Mouse (Mus musculus) embryonic facial prominence, embryonic 12.5 days (tissue): Measurements from ENCODE around the gene Ankzf1. TPM values are rescaled to one million over a fixed set of nuclear protein-coding genes. Genes with fewer than 3 reads are reported as not detected.

Experiments
- ATAC-seq: fragments of 200-750 bp; cut with Nextera tagmentation; 2 replicates; pipeline ENCODE4 v1.8.0; 2017; ENCODE audit not compliant: insufficient number of reproducible peaks, insufficient read depth, low FRiP score, low TSS enrichment
- H3K27ac ChIP-seq: fragments of 300-500 bp; sonication (generic); 2 replicates; pipeline ENCODE4 v1.5.1; 2016; ENCODE audit warnings: mild to moderate bottlenecking
- H3K27me3 ChIP-seq: fragments of 300-500 bp; sonication (generic); 2 replicates; pipeline ENCODE4 v1.6.1; 2016; ENCODE audit warnings: mild to moderate bottlenecking, moderate library complexity
- H3K36me3 ChIP-seq: fragments of 300-500 bp; sonication (generic); 2 replicates; pipeline ENCODE4 v1.6.1; 2016; ENCODE audit warnings: mild to moderate bottlenecking
- H3K4me1 ChIP-seq: fragments of 300-500 bp; sonication (generic); 2 replicates; pipeline ENCODE4 v1.6.1; 2016
- H3K4me2 ChIP-seq: fragments of 300-500 bp; sonication (generic); replicated peaks from 2 replicates; pipeline ENCODE4 v1.6.1; 2016; ENCODE audit warnings: mild to moderate bottlenecking, moderate library complexity
- H3K4me3 ChIP-seq: fragments of 300-500 bp; sonication (generic); 2 replicates; pipeline ENCODE4 v1.5.1; 2016; ENCODE audit warnings: mild to moderate bottlenecking
- H3K9ac ChIP-seq: fragments of 300-500 bp; sonication (generic); 2 replicates; pipeline ENCODE4 v1.6.1; 2016; ENCODE audit warnings: mild to moderate bottlenecking, moderate library complexity
- H3K9me3 ChIP-seq: fragments of 300-500 bp; sonication (generic); 2 replicates; pipeline ENCODE4 v1.6.1; 2016; ENCODE audit warnings: mild to moderate bottlenecking, moderate library complexity
- WGBS: fragments of 180-500 bp; shearing (Covaris S2); methylation state at CpG from one replicate; pipeline ENCODE4 v1.1.7; 2016; 5-methylcytosine and 5-hydroxymethylcytosine counted together
- polyA plus RNA-seq: library from polyadenylated mRNA; unstranded; fragments of >200 nt; fragmentation: Nextera tagmentation; extraction: Ambion mirVana; gene quantifications from 2 replicates; pipeline ENCODE4 v1.2.1, GENCODE M21; 2016

The Ankzf1 gene
- 27.6 and 31.5 TPM in 2 replicates for polyA plus RNA-seq

DNA sequence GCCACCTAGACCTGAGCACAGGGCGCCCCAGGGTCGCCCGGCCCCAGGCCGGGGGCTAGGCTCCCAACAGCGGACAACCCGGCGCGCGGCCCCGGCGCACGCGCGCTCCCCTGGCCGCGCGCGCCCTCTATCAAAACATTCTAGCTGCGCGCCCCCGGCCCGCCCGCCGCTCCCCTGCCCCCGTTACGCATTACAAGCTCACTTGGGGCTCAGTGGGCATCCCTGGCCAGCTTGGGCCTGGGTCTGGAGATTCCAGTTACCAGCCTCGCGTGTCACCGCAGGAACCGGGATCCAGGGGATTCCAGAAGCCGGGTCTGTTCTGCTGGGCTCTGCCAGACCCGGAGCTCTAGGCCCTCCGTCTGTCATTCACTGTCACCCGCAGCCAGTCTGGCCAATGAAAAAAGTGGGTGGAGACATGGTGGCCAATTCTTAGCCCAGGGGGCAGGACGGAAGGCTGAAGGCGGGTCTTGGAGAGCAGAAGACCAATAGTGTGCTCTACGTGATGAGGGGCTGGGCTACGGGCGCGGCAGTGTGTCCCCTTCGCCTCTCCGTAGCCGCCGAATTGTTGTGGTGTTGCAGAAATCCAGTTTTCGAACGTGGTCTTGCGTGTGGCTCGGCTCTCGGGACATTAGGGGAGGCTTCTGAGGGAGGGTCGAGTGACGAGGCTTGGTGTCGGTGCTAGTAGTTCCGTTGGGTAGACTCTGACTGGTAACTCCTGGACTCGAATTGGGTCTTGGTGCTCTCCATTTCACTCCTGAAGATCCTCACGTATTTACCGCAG is at the start of gene Ankzf1, which contains the start of gene Atg9a:
Ankzf1 (plus strand) TSS at position 530 of the 781 bp plus-strand sequence.
Atg9a (minus strand) TSS at position 575 of the 781 bp plus-strand sequence.
- H3K9me3 ChIP-seq = no peaks in the 10 kb centered on the region
- peak within 1 kb of the TSS; percentile 88 for H3K27ac ChIP-seq
- ATAC-seq = peak; percentile 99
- peaks cover 23% of the 10 kb centered on the region for H3K36me3 ChIP-seq
- 1% methylated on average over 56 of the region's 56 CpGs for WGBS
- no peaks in the 10 kb centered on the region for H3K27me3 ChIP-seq
- H3K4me1 ChIP-seq = peaks cover 17% of the 10 kb centered on the region
- peak within 1 kb of the TSS; percentile 82 for H3K9ac ChIP-seq
- peak within 1 kb of the TSS; percentile 65 for H3K4me3 ChIP-seq
- peak within 1 kb of the TSS; percentile 80 for H3K4me2 ChIP-seq

DNA sequence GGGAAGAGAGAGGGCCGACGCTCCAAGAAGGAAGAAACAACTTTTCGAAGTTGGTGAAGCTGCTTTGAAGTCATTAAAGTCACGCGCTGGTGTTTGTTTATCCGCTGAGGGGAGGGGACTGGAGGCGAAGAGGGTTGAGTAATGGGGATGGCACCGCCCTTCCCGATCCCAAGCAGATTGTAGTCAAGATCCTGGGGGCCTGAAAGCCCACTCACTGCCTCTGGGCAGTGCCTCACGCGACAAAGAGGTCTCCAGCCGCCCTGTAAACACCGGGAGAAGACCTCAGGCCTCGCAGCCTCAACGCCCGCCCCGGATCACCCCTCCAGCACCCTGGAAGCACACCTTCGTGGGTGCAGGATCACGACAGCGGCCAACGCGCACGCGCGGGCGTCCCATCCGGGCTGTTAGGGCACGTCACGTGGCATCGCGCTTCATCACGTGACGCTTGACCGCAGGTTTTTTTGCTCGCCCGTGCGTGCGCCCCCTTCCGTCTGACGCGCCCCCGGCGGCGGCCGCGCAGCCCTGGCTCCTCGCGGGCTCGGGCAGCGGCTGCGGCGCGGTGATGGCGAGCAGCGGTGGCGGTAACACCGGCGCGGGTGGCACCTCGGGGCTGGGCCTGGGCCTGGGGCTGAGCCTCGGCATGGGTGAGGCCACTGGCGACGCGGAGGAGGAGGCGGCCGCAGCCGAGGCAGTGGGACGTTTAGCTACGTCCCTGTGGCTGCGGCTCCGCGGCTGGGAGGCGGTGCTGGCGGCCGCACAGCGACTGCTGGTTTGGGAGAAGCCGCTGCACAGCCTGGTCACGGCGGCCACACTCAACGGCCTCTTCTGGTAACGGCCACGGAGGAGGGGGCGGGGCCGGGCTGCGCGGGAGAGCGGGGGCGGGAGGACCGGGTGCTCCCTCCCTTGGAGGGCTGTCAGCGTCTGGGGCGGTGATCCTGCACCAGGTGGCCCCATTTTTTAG is 49.4 kb upstream of the Ankzf1 start, which contains the start of the genes Cnppd1 and Retreg2:
Cnppd1 (minus strand) TSS at position 411 of the 961 bp plus-strand sequence.
Retreg2 (plus strand) TSS at position 478 of the 961 bp plus-strand sequence.
- Histone ChIP-seq H3K9me3 (no peaks in the 10 kb centered on the region), H3K9ac (peak within 1 kb of the TSS; percentile 92), H3K4me3 (peak within 1 kb of the TSS; percentile 91), H3K27ac (peak within 1 kb of the TSS; percentile 97), H3K36me3 (peaks cover 54% of the 10 kb centered on the region), H3K4me2 (peak within 1 kb of the TSS; percentile 92), H3K27me3 (no peaks in the 10 kb centered on the region), H3K4me1 (peaks cover 15% of the 10 kb centered on the region)
- peak; percentile 83 for ATAC-seq
- under 1% methylated on average over 89 of the region's 91 CpGs for WGBS

DNA sequence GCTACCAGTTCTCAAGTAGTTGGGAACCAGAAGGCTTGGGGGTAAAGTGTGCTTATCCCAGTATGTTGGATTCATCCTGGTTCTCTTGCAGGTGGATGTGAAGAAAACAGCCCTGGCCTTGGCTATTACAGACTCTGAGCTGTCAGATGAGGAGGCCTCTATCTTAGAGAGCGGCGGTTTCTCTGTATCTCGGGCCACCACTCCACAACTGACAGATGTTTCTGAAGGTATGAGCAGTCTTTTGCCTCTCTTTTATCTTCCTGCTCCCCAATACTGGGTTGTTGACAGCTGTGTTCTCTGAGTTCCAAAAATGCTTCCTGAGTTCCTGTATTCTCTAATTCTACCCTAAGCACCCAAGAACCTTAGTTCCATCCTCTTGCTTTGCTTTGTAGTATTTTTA is 46.4 kb upstream of the Ankzf1 start:
- no peak overlapping the region for H3K4me3 ChIP-seq
- peaks cover 51% of the 10 kb centered on the region for H3K36me3 ChIP-seq
- no peak overlapping the region for H3K27ac ChIP-seq
- no peak for ATAC-seq
- H3K4me1 ChIP-seq = peaks cover 11% of the 10 kb centered on the region
- WGBS = 95% methylated on average over 3 of the region's 3 CpGs
- no peaks in the 10 kb centered on the region for H3K9me3 ChIP-seq
- no peaks in the 10 kb centered on the region for H3K27me3 ChIP-seq
- no peak overlapping the region for H3K9ac ChIP-seq
- H3K4me2 ChIP-seq = no peak overlapping the region

DNA sequence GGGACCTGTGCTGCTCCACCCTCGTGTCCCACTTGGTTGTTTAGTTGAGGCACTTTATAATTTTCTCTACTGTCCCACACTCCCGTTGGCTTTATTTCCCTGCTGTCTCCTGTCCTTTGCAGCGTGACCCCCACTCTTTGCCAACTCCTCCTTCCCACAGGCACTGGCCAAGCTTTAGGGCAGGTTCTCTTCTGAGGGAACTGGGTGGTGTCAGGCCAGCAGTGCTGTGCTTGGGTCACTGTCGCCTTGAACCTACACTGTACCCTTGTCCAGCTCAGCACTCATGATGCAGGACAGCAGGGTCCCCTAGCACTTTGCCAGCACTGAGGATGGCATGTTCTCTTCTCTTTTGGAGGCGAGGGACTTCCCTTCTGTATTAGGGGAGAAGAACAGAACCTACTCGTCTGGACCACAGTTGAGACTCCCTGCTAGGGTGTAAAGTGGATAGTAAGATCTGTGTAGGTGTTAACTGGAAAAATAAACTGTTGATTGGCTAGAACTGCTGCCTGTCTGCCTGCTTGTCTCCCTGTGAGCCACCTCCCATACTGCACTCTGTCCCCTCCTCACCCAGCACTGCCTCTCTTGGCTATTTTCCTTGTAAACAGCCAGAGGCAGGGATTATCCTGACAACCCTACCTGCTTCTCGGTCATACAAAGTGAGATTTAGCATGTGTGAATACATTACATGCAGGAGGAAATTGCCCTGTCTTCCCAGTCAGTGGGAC is 44.4 kb upstream of the Ankzf1 start:
- Histone ChIP-seq H3K36me3 (peaks cover 51% of the 10 kb centered on the region), H3K4me3 (no peak overlapping the region), H3K9ac (no peak overlapping the region), H3K27me3 (no peaks in the 10 kb centered on the region), H3K9me3 (no peaks in the 10 kb centered on the region), H3K4me1 (peaks cover 4% of the 10 kb centered on the region; the same call in 1 of the 2 replicates), H3K27ac (no peak overlapping the region), H3K4me2 (no peak overlapping the region)
- WGBS = 76% methylated on average over 7 of the region's 7 CpGs
- ATAC-seq = no peak

DNA sequence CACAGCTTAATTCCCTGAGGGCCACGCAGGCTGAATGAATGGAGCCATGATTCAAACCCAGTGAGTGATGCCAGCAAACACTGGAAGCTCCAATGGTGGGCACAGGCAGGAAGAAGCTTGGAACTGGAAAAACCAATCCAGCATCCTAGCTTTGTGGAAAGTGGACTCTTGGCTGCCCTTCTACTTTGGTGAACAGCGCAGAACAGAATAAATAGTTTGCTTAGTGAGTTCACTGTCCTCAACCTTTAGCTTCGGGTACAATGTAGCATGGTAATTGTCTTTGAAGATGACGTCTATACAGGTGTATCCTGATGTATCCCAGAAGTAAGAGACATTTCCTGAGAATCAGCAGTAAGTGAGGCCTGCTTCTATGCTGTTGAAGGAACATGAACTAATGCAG is 43.2 kb upstream of the Ankzf1 start:
- Histone ChIP-seq H3K4me3 (no peak overlapping the region), H3K4me1 (peaks cover 3% of the 10 kb centered on the region; the same call in 1 of the 2 replicates), H3K27ac (no peak overlapping the region), H3K4me2 (no peak overlapping the region), H3K9me3 (no peaks in the 10 kb centered on the region), H3K9ac (no peak overlapping the region), H3K36me3 (peaks cover 51% of the 10 kb centered on the region), H3K27me3 (no peaks in the 10 kb centered on the region)
- WGBS = 90% methylated on average over 4 of the region's 4 CpGs
- no peak for ATAC-seq

DNA sequence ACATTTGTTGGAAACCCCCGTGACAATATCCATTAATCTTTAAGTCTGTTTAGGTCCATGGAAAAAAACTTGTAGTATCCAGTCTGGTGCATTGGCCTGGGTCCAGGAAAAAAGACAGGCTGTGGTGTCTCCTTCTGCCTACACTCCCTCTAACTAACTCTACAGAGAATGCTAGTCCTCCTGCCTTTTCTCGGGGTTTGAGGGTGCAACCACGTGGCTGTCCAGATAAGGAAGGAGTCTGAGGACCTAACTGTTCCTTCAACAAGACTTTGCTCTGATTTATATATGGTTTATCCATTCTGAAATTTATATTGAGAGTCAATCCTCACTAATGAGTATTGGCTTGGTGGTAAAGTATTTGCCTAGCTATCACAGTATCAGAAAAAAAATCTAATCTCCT is 36.1 kb upstream of the Ankzf1 start:
- no peaks in the 10 kb centered on the region for H3K4me1 ChIP-seq
- H3K4me3 ChIP-seq = no peak overlapping the region
- H3K4me2 ChIP-seq = no peak overlapping the region
- no peaks in the 10 kb centered on the region for H3K36me3 ChIP-seq
- H3K9me3 ChIP-seq = no peaks in the 10 kb centered on the region
- 0 out of 2 replicates have a peak, but pooled peaks cover 3% of the 10 kb centered on the region for H3K27me3 ChIP-seq
- H3K9ac ChIP-seq = no peak overlapping the region
- no peak for ATAC-seq
- WGBS = 76% methylated on average over 3 of the region's 3 CpGs
- no peak overlapping the region for H3K27ac ChIP-seq

DNA sequence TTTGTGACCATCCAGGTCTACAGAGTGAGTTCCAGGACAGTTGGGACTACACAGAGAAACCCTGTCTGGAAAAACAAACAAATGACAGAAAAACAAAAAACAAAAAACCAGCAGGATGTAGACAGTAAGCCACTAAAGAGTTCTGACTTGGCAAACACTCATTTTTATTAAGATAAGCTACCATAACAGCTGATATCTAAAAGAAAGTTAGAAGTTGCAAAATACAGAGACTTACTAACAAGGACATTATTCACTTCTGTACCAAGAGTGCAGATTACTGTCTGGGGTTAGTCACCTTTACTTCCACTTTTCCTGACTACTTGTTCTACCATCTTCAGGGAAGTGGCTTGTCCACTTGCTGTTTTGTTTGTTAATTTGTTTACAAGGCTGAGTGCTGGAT is 33.0 kb upstream of the Ankzf1 start:
- H3K4me1 ChIP-seq = no peaks in the 10 kb centered on the region
- no peak overlapping the region for H3K4me2 ChIP-seq
- no peak for ATAC-seq
- H3K9me3 ChIP-seq = no peaks in the 10 kb centered on the region
- H3K27me3 ChIP-seq = 0 out of 2 replicates have a peak, but pooled peaks cover 3% of the 10 kb centered on the region
- no peak overlapping the region for H3K4me3 ChIP-seq
- no peaks in the 10 kb centered on the region for H3K36me3 ChIP-seq
- H3K27ac ChIP-seq = no peak overlapping the region
- no peak overlapping the region for H3K9ac ChIP-seq

DNA sequence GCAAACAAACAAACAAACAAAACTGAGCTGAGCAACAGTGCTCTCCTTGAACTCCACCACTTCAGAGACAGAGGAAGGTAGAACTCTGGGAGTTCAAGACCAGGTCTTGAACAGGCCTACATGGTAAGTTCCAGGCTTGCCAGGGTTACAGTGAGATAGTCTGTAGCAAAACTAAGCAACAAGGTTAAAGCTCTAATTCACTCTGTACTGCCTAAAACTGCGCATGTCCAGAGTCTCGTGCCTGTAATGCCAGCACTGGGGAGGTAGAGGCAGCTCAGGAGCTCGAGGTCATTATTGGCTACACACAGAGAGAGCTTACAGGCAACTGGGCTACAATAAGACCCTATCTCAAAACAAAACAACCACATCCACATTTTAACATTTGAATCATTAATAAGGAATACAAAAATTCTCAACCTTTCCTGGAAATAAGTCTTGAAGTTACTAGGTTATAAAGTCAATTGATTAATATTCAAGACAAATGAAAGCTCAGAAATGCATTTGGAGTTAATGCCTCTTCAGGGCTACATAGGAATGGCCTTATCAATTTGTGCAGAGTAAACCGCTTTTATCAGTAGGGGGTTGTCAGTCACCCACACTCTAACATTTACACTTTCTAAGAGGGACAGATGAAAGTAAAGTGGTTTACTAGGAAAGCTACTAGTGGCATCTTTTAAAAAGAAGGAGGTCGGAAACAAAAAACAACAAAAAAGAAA is 32.3 kb upstream of the Ankzf1 start:
- Histone ChIP-seq H3K9ac (no peak overlapping the region), H3K4me3 (no peak overlapping the region), H3K4me2 (no peak overlapping the region), H3K4me1 (no peaks in the 10 kb centered on the region), H3K36me3 (no peaks in the 10 kb centered on the region), H3K27ac (no peak overlapping the region), H3K27me3 (0 out of 2 replicates have a peak, but pooled peaks cover 3% of the 10 kb centered on the region), H3K9me3 (no peaks in the 10 kb centered on the region)
- 68% methylated on average over 5 of the region's 5 CpGs for WGBS
- ATAC-seq = no peak

DNA sequence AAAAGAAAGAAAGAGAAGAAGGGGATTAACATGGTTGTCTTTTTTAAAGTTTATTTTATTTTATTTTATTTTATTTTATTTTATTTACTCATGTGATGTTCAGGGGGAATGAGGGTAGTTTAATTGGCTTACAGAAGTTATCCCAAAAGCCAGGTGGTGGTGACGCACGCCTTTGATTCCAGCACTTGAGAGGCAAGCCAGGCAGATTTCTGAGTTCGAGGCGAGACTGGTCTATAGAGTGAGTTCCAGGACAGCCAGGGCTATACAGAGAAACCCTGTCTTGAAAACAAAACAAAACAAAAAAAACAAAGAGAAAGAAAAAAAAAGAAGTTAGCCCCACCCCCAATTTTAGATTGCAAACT is 31.7 kb upstream of the Ankzf1 start:
- WGBS = 88% methylated on average over 4 of the region's 4 CpGs
- Histone ChIP-seq H3K4me3 (no peak overlapping the region), H3K27ac (no peak overlapping the region), H3K4me2 (no peak overlapping the region), H3K9ac (no peak overlapping the region), H3K27me3 (0 out of 2 replicates have a peak, but pooled peaks cover 3% of the 10 kb centered on the region), H3K9me3 (no peaks in the 10 kb centered on the region), H3K36me3 (no peaks in the 10 kb centered on the region), H3K4me1 (no peaks in the 10 kb centered on the region)
- no peak for ATAC-seq

DNA sequence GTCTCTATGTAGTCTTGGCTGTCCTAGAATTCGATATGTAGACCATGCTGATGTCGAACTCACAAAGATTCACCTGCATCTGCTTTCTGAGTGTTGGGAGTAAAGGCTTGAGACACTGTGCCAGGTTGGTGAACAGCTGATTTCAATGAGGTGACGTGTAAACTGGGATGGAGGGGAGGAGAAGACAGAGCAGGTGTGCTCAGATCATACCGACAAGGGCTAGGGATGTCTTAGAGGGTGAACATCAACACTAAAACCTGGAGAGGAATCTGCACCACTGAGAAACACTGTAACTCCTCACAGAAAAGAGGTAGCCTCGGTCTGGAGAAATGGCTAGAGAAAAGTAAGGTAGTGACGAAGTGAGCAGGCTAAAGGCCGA is 23.9 kb upstream of the Ankzf1 start:
- no peaks in the 10 kb centered on the region for H3K9me3 ChIP-seq
- H3K36me3 ChIP-seq = peaks cover 30% of the 10 kb centered on the region
- ATAC-seq = no peak
- peak overlapping the region; percentile 65 for H3K4me2 ChIP-seq
- peak overlapping the region; percentile 75 for H3K4me3 ChIP-seq
- peak overlapping the region; percentile 93 for H3K27ac ChIP-seq
- peak overlapping the region; percentile 58 for H3K9ac ChIP-seq
- peaks cover 13% of the 10 kb centered on the region for H3K4me1 ChIP-seq
- no peaks in the 10 kb centered on the region for H3K27me3 ChIP-seq
- WGBS = 8% methylated on average over 7 of the region's 7 CpGs
